Mouse (Mus musculus) T-cell, adult 2 months (primary cell): Measurements from ENCODE around the gene Stat1.
A peak's percentile ranks its signal among the peaks of the same experiment; 100 is the strongest.

ENCODE experiments used
- DNase-seq: peaks from one replicate; pipeline ENCODE4 v3.0.0; 2022; ENCODE audit warnings: low spot score

The Stat1 gene

DNA sequence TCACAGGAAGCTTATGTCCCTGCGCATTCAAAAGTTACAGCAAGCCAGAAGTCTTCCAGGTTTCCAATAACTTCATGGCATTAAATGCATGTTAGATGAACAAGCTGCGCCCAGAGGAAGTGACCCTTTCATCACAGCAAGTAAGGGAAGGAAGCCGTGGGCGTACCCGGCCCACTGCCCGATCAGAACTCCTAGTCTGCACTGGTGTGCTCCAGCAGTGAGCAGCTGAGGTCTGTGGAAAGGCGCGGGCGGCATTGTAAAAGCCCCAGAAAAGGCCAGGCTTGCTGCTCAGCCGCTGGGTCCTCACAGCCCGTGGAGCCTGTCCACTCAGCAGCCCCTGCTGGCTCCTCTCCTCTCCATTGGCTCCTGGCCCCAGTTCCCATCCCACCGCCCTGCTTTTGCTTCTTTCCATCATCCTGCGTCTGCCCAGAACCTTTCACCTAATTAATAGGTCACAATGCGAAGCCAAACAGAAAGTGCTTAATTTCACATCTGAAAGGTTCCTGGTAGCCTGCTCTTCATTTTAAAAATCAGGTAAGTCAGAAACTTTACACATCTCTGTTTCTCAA is 47.5 kb downstream of the Stat1 start:
- no peak for DNase-seq

DNA sequence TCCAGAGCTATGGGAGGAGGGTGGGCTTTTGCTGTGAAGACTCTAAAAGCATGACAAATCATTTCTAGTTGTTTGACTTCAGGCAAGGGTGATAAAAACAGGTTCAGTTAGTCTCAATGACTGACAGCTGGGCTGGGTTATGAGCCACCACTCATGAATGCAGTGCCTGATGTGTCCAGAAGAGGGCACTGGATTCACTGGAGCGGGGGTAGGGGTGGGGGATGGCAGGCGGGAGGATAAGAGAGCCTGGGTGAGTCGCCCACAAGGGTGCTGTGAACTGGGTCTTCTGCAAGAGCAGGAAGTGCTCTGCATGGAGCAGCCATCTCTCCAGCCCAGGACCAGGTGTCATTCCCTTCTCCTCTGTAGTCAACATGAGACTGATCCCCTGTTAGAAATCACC is 50.8 kb downstream of the Stat1 start:
- DNase-seq = peak; percentile 50

DNA sequence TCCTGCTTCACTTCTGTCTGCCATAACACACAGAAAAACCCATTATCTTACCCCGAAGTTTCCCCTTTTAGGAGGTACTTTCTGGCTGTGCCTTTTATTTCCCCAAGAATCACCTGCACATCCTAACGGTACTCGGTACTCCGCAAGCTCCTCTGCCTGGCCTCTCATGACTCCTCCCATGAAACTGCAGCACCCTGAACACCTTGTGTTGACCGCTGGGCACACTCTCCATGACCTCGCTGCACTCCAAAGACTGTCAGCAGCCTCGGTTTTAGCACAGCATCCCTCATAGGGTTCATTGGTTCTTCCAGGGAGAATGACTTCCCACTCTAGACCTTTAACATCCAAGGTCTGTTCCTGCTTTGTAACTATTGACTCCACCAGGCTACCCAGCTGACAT is 51.5 kb downstream of the Stat1 start:
- no peak for DNase-seq

DNA sequence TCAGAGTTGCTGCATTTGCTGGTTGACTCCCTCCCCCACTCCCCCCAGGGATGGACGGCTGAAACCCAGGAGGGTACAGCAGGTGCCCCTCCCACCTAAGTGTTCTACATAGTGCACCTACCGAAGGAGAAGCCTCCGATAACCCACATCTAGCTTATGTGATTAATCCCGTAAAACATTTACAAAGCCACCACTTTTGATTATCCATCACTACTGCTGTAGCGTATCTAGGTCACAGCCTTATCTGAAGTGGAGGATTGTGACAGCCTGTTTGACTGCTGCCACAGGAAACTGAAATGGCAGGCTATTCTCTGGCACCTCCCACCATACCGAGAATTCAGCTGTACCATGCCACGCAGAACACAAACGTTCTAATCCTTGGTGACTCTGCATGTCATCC is 52.0 kb downstream of the Stat1 start:
- no peak for DNase-seq

DNA sequence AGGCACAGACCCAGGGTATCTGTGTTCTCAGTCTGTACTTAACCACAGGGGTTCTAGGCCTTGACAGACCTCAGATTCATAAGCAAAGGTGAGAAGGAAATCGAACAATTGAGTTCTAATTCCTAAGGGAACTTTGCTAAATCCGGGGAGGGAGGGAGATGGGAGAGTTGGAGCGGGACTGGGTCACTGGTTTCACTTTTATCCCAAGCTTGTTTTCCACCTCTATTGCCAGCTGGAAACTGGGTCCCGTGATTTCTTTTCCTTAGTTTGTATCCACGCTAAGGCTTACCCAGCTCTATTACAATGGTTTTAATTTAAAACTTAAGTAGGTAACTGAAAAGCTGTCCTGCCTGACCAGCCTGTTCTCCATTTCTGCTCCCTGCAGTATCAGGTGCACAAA is 56.1 kb downstream of the Stat1 start:
- DNase-seq = no peak

DNA sequence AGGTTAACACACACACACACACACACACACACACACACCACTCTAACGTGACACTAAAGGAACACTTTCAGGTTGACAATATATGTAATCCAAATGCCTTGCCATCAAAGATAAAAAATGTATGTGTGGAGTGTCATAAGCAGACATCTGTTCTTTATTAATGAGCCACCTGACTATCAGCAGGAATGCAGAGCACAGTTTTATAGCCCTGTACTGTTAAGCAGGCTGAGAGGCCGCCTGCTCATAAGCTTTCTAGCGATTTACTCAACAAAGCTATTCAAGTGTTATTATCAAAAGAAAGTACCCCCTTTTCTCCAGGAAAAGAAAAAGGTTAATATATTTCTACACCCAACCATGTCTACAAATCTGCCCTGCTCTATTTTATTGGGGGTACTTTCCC is 56.7 kb downstream of the Stat1 start:
- no peak for DNase-seq

DNA sequence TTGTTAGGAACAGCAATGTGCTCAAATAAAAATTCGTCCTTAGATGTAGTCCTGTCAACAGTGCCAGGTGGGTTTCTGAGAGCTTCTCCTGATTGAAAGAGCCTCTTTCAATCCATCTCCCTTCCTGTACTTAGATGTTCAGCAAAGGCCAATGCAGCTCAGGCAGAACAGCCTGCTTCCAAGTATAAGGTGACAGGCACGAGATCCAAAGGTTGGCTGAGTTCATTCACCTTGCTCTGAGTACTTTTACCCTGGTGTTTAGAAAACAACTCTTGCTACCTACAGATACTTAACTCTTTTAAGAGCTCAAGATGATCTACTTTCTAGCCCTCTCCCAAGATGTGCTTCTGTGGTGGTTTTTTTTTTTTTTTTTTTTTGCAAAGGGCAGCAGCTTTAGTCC is 57.8 kb downstream of the Stat1 start:
- no peak for DNase-seq

DNA sequence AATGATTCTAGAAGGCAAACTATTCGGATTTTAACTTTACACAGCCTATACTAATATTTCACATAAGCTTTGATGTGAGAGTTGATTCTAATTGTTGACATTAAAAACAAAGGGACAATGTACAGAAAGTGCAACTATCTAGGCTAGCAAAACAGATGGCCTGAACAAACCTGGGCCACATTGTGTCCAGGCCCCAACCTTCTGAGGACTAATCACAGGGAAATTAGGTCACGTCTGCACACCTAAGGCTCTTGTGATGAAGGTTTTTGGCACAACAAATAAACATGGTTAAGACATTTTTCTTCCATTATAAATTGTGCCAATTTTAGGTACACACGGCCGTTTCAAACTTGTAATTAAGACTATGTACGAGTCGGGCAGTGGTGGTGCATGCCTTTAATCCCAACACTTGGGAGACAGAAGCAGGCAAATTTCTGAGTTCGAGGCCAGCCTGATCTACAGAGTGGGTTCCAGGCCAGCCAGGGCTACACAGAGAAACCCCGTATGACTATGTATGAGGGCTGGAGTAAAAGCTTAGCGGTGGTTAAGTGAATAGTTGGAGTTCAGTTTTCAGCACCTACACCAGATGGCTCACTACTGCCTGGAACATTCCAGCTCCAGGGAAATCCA is 60.8 kb downstream of the Stat1 start:
- no peak for DNase-seq

DNA sequence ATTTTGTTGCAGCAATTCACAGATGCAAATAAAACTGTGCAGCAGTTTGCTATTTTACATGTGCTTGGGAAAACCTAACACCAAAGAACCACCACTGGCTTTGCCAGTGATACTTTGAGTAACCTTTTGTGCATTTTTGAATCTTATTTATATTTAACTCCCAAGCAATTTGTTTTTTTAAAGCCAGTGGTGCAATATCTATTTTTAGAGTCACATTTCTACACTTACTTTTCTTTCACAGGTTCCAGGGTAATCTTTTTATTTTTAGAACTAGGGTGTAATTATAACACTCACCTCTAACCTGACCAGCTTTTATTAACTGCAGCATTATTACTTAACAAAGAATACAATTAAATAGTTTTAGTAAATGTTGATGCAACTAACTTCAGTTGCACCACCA is 62.8 kb downstream of the Stat1 start:
- no peak for DNase-seq

DNA sequence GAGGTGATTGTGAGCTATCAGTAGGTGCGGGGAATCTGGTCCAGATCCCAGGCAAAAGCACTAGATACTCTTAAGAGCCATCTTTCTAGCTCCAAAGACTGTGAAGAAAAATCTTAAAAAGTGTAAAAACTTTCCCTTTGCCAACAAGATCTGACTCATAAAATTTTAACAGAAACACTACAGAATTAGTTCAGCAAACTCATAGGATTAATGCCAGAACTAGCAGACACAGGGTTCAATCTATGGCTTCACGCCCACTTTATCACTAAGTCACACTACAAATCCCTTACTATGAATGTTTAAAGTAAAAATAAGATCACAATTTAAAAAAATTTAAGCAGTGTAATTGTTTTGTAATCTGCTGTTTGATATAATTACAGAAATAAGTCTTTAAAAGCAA is 63.8 kb downstream of the Stat1 start:
- no peak for DNase-seq
